ENCODE assay signal across 1 mouse cellular context in genomic region chr1:134188989-134189729, GRCm38 (mm10).
A peak's percentile ranks its signal among the peaks of the same experiment; 100 is the strongest.
TF ChIP-seq lines count a peak whose summit lies in the region.

No protein-coding gene starts in this region.

TF ChIP-seq in CH12.LX, 34 proteins besides CTCF, POLR2A, EP300 and RAD21 (continued from another document):
- TF ChIP-seq MXI1 (IDR thresholded peaks at IDR 0.05; ENCODE audit: low read depth, low read length) (peak; percentile 40; the same call in 1 of the 2 replicates), POLR2AphosphoS2 (IDR thresholded peaks at IDR 0.05; ENCODE audit: low read depth, low read length) (no peak), IRF4 (IDR thresholded peaks at IDR 0.05; ENCODE audit: low read depth, low read length) (peak; percentile 8; the same call in 1 of the 2 replicates), RCOR1 (conservative IDR thresholded peaks at IDR 0.05; ENCODE audit: low read depth, low read length) (no peak), USF1 (IDR thresholded peaks at IDR 0.05; ENCODE audit: low read depth, low read length) (no peak), NRF1 (IDR thresholded peaks at IDR 0.05; ENCODE audit: low read depth, low read length) (no peak), MAX (IDR thresholded peaks at IDR 0.05; ENCODE audit: low read length) (peak; percentile 23; the same call in 1 of the 2 replicates), JUND (conservative IDR thresholded peaks at IDR 0.05; ENCODE audit: low read depth, low read length) (no peak), TCF12 (IDR thresholded peaks at IDR 0.05; ENCODE audit: low read depth, low read length) (no peak; the same call in 1 of the 2 replicates), ZC3H11A (IDR thresholded peaks at IDR 0.05; ENCODE audit: low read depth, low read length) (no peak), CHD1 (IDR thresholded peaks at IDR 0.05; ENCODE audit: low read depth, low read length) (no peak), ZNF384 (IDR thresholded peaks at IDR 0.05; ENCODE audit: low read depth, low read length) (no peak), TBP (conservative IDR thresholded peaks at IDR 0.05; ENCODE audit: low read depth, low read length) (peak; percentile 52; the same call in 1 of the 2 replicates), MEF2A (IDR thresholded peaks at IDR 0.05; ENCODE audit: borderline replicate concordance, low read depth, low read length) (no peak), HCFC1 (IDR thresholded peaks at IDR 0.05; ENCODE audit: low read depth, low read length) (peak; percentile 19; the same call in 1 of the 2 replicates), BHLHE40 (IDR thresholded peaks at IDR 0.05; ENCODE audit: low read depth, low read length) (peak; percentile 36; the same call in 1 of the 2 replicates), MYC (IDR thresholded peaks at IDR 0.05; ENCODE audit: low read depth, low read length) (no peak)
TF ChIP-seq in CH12.LX: peak in this region for 9.
